Mouse (Mus musculus) hindbrain, embryonic 15.5 days (tissue): ENCODE results near the gene Tnc. TPM values are rescaled to one million over a fixed set of nuclear protein-coding genes. Genes with fewer than 3 reads are reported as not detected.

Source experiments
- ATAC-seq: fragments of 200-750 bp; cut with Nextera tagmentation; 2 replicates; pipeline ENCODE4 v1.8.0; 2017; ENCODE audit warnings: low read depth, moderate number of reproducible peaks, moderate TSS enrichment; ENCODE audit not compliant: low FRiP score
- H3K27ac ChIP-seq: fragments of 300-500 bp; sonication (generic); replicated peaks from 2 replicates; pipeline ENCODE4 v1.5.1; 2015; ENCODE audit warnings: mild to moderate bottlenecking, inconsistent platforms
- H3K27me3 ChIP-seq: fragments of 300-500 bp; sonication (generic); 2 replicates; pipeline ENCODE4 v1.6.1; 2015; ENCODE audit warnings: control low read depth, inconsistent platforms
- H3K36me3 ChIP-seq: fragments of 300-500 bp; sonication (generic); 2 replicates; pipeline ENCODE4 v1.6.1; 2015; ENCODE audit warnings: control low read depth, inconsistent platforms
- H3K4me1 ChIP-seq: fragments of 300-500 bp; sonication (generic); replicated peaks from 2 replicates; pipeline ENCODE4 v1.6.1; 2015; ENCODE audit warnings: control low read depth, inconsistent platforms
- H3K4me2 ChIP-seq: fragments of 300-500 bp; sonication (generic); 2 replicates; pipeline ENCODE4 v1.6.1; 2015; ENCODE audit warnings: moderate library complexity, mild to moderate bottlenecking, inconsistent platforms
- H3K4me3 ChIP-seq: fragments of 300-500 bp; sonication (generic); 2 replicates; pipeline ENCODE4 v1.5.1; 2015; ENCODE audit warnings: mild to moderate bottlenecking, inconsistent platforms
- H3K9ac ChIP-seq: fragments of 300-500 bp; sonication (generic); 2 replicates; pipeline ENCODE4 v1.6.1; 2015; ENCODE audit warnings: inconsistent platforms
- H3K9me3 ChIP-seq: fragments of 300-500 bp; sonication (generic); 2 replicates; pipeline ENCODE4 v1.6.1; 2016; ENCODE audit warnings: control low read depth, inconsistent platforms
- WGBS: fragments of 180-500 bp; shearing (Covaris S2); methylation state at CpG from one replicate; pipeline ENCODE4 v1.1.7; 2015; 5-methylcytosine and 5-hydroxymethylcytosine counted together
- polyA plus RNA-seq: library from polyadenylated mRNA; unstranded; fragments of >200 nt; fragmentation: Nextera tagmentation; extraction: Ambion mirVana; gene quantifications from 2 replicates; pipeline ENCODE4 v1.2.1, GENCODE M21; 2015

Tnc gene
- polyA plus RNA-seq, 1 experiment from 2014 or later: 69.6 TPM

- no peaks in the 10 kb centered on the region for H3K27me3 ChIP-seq
- no peak overlapping the region for H3K4me3 ChIP-seq
- ATAC-seq: no peak
- H3K9me3 ChIP-seq: no peaks in the 10 kb centered on the region
- no peaks in the 10 kb centered on the region for H3K4me1 ChIP-seq
- H3K36me3 ChIP-seq: no peaks in the 10 kb centered on the region
- 72% methylated on average over 6 of the region's 6 CpGs for WGBS
- H3K9ac ChIP-seq: no peak overlapping the region
- H3K4me2 ChIP-seq: no peak overlapping the region
- no peak overlapping the region for H3K27ac ChIP-seq
Measured at GRCm38 (mm10) chr4:64058856-64059231, 12.0 kb upstream of the Tnc start.

GRCm38 (mm10) chr4:64058048-64058855, 11.4 kb upstream of the Tnc start:
- no peaks in the 10 kb centered on the region for H3K4me1 ChIP-seq
- H3K9me3 ChIP-seq: no peaks in the 10 kb centered on the region
- 65% methylated on average over 12 of the region's 12 CpGs for WGBS
- no peak for ATAC-seq
- no peak overlapping the region for H3K27ac ChIP-seq
- H3K4me2 ChIP-seq: no peak overlapping the region
- H3K27me3 ChIP-seq: no peaks in the 10 kb centered on the region
- no peaks in the 10 kb centered on the region for H3K36me3 ChIP-seq
- H3K4me3 ChIP-seq: no peak overlapping the region
- no peak overlapping the region for H3K9ac ChIP-seq

- H3K9me3 ChIP-seq: no peaks in the 10 kb centered on the region
- H3K9ac ChIP-seq: no peak overlapping the region
- no peak for ATAC-seq
- no peaks in the 10 kb centered on the region for H3K36me3 ChIP-seq
- H3K27ac ChIP-seq: no peak overlapping the region
- 60% methylated on average over 7 of the region's 7 CpGs for WGBS
- H3K4me2 ChIP-seq: no peak overlapping the region
- no peak overlapping the region for H3K4me3 ChIP-seq
- H3K27me3 ChIP-seq: peaks cover 11% of the 10 kb centered on the region
- peaks cover 13% of the 10 kb centered on the region for H3K4me1 ChIP-seq
Measured at GRCm38 (mm10) chr4:64048177-64048576, 1.4 kb upstream of the Tnc start.

- no peaks in the 10 kb centered on the region for H3K36me3 ChIP-seq
- WGBS: 84% methylated on average over 4 of the region's 4 CpGs
- peaks cover 11% of the 10 kb centered on the region for H3K27me3 ChIP-seq
- H3K9ac ChIP-seq: peak overlapping the region; percentile 8; the same call in 1 of the 2 replicates
- H3K4me1 ChIP-seq: peaks cover 13% of the 10 kb centered on the region
- H3K4me3 ChIP-seq: peak overlapping the region; percentile 39
- ATAC-seq: no peak
- no peak overlapping the region; the same call in 1 of the 2 replicates for H3K27ac ChIP-seq
- peak overlapping the region; percentile 60 for H3K4me2 ChIP-seq
- no peaks in the 10 kb centered on the region for H3K9me3 ChIP-seq
Measured at GRCm38 (mm10) chr4:64043893-64044292, 2.9 kb downstream of the Tnc start.

- H3K4me1 ChIP-seq: peaks cover 13% of the 10 kb centered on the region
- H3K36me3 ChIP-seq: no peaks in the 10 kb centered on the region
- H3K27ac ChIP-seq: no peak overlapping the region
- no peaks in the 10 kb centered on the region for H3K9me3 ChIP-seq
- WGBS: 61% methylated on average over 6 of the region's 6 CpGs
- no peak overlapping the region for H3K9ac ChIP-seq
- H3K4me3 ChIP-seq: peak overlapping the region; percentile 39; the same call in 1 of the 2 replicates
- peak overlapping the region; percentile 60; the same call in 1 of the 2 replicates for H3K4me2 ChIP-seq
- peaks cover 11% of the 10 kb centered on the region for H3K27me3 ChIP-seq
- ATAC-seq: no peak
Measured at GRCm38 (mm10) chr4:64043371-64043770, 3.4 kb downstream of the Tnc start.

- WGBS: 88% methylated on average over 2 of the region's 2 CpGs
- no peak overlapping the region for H3K9ac ChIP-seq
- no peak for ATAC-seq
- no peak overlapping the region for H3K4me2 ChIP-seq
- H3K4me3 ChIP-seq: no peak overlapping the region
- no peaks in the 10 kb centered on the region for H3K36me3 ChIP-seq
- no peaks in the 10 kb centered on the region for H3K27me3 ChIP-seq
- no peak overlapping the region for H3K27ac ChIP-seq
- no peaks in the 10 kb centered on the region for H3K9me3 ChIP-seq
- H3K4me1 ChIP-seq: no peaks in the 10 kb centered on the region
Measured at GRCm38 (mm10) chr4:64039091-64039490, 7.7 kb downstream of the Tnc start.

- ATAC-seq: no peak
- H3K9me3 ChIP-seq: no peaks in the 10 kb centered on the region
- H3K27ac ChIP-seq: no peak overlapping the region
- H3K4me1 ChIP-seq: no peaks in the 10 kb centered on the region
- H3K9ac ChIP-seq: no peak overlapping the region
- H3K36me3 ChIP-seq: no peaks in the 10 kb centered on the region
- no peak overlapping the region for H3K4me3 ChIP-seq
- H3K27me3 ChIP-seq: no peaks in the 10 kb centered on the region
- no peak overlapping the region for H3K4me2 ChIP-seq
- 89% methylated on average over 2 of the region's 2 CpGs for WGBS
Measured at GRCm38 (mm10) chr4:64037513-64037912, 9.3 kb downstream of the Tnc start.

GRCm38 (mm10) chr4:64034724-64035123, 12.1 kb downstream of the Tnc start:
- 82% methylated on average over 1 of the region's 1 CpGs for WGBS

GRCm38 (mm10) chr4:64033191-64033590, 13.6 kb downstream of the Tnc start:
- ATAC-seq: no peak
- no peak overlapping the region for H3K4me3 ChIP-seq
- no peaks in the 10 kb centered on the region for H3K4me1 ChIP-seq
- 60% methylated on average over 2 of the region's 2 CpGs for WGBS
- no peaks in the 10 kb centered on the region for H3K9me3 ChIP-seq
- H3K9ac ChIP-seq: no peak overlapping the region
- no peak overlapping the region for H3K27ac ChIP-seq
- H3K4me2 ChIP-seq: no peak overlapping the region
- no peaks in the 10 kb centered on the region for H3K36me3 ChIP-seq
- no peaks in the 10 kb centered on the region for H3K27me3 ChIP-seq

More at GRCm38 (mm10) chr4:64034724-64035123, 12.1 kb downstream of the Tnc start:
- Histone ChIP-seq H3K4me3 (no peak overlapping the region), H3K4me2 (no peak overlapping the region), H3K27me3 (no peaks in the 10 kb centered on the region), H3K27ac (no peak overlapping the region), H3K4me1 (no peaks in the 10 kb centered on the region), H3K36me3 (no peaks in the 10 kb centered on the region), H3K9ac (no peak overlapping the region), H3K9me3 (no peaks in the 10 kb centered on the region)
- no peak for ATAC-seq

- H3K27ac ChIP-seq: no peak overlapping the region
- H3K4me2 ChIP-seq: no peak overlapping the region
- H3K4me1 ChIP-seq: no peaks in the 10 kb centered on the region
- ATAC-seq: no peak
- H3K36me3 ChIP-seq: no peaks in the 10 kb centered on the region
- H3K9me3 ChIP-seq: no peaks in the 10 kb centered on the region
- WGBS: 71% methylated on average over 1 of the region's 1 CpGs
- H3K4me3 ChIP-seq: no peak overlapping the region
- H3K27me3 ChIP-seq: no peaks in the 10 kb centered on the region
- no peak overlapping the region for H3K9ac ChIP-seq
Measured at GRCm38 (mm10) chr4:64029486-64029885, 17.3 kb downstream of the Tnc start.

GRCm38 (mm10) chr4:64025591-64025990, 21.2 kb downstream of the Tnc start:
- WGBS: 84% methylated on average over 6 of the region's 6 CpGs
- ATAC-seq: no peak
- Histone ChIP-seq H3K36me3 (no peaks in the 10 kb centered on the region), H3K4me1 (no peaks in the 10 kb centered on the region), H3K27me3 (no peaks in the 10 kb centered on the region), H3K9ac (no peak overlapping the region), H3K4me3 (no peak overlapping the region), H3K4me2 (no peak overlapping the region), H3K9me3 (no peaks in the 10 kb centered on the region), H3K27ac (no peak overlapping the region)

GRCm38 (mm10) chr4:64024041-64024779, 22.6 kb downstream of the Tnc start:
- no peak overlapping the region for H3K9ac ChIP-seq
- H3K4me1 ChIP-seq: no peaks in the 10 kb centered on the region
- H3K27me3 ChIP-seq: no peaks in the 10 kb centered on the region
- no peaks in the 10 kb centered on the region for H3K9me3 ChIP-seq
- no peaks in the 10 kb centered on the region for H3K36me3 ChIP-seq
- no peak overlapping the region for H3K4me2 ChIP-seq
- H3K4me3 ChIP-seq: no peak overlapping the region
- ATAC-seq: no peak
- WGBS: 57% methylated on average over 4 of the region's 4 CpGs
- no peak overlapping the region for H3K27ac ChIP-seq
